Mouse (Mus musculus): Measurements from ENCODE around the gene 2310011J03Rik. TPM values are rescaled to one million over a fixed set of nuclear protein-coding genes. Genes with fewer than 3 reads are reported as not detected.

The 2310011J03Rik gene
- total RNA-seq, 2 experiments from 2014 or later, result 13.3 to 15.0 TPM

- no peak for DNase-seq
- intact Hi-C loops (cut with DNase I), result no loop called here
Measured at GRCm38 (mm10) chr10:80271870-80272585, 48.3 kb downstream of the 2310011J03Rik start.

DNA sequence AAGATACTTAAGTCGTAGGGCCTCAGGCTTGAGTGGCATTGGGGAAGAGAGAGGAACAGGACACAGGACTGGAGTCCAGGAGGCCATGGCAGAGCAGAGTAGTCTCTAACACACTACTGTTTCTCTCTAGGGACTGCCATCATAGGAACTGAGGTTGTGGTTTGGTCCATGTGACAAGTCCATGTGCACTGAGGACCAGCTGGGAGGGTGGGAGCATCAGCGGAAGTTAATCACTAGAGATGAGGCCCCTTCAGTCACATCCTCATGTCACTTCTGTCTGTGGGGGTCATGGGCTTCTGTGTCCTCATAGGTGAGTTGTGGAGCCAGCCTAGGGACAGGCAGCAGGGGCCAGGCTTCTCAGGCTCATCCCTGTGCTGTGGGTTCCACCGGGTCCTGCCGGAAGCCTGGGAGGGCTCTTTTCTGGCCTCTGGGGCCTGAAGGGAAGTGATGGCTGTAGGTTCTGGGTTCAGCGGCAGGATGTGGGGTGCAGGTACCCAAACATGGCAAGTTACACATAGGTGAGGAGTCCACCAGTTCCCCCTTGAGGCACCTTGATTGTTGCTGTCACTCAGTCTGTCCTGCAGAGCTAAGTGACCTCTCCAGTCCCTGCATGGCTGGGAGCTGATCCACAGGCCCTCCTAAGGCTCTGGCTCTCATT, 49.0 kb downstream of the 2310011J03Rik start:
- DNase-seq, result no peak
- intact Hi-C loops (cut with DNase I), result no loop called here

- no peak for DNase-seq
- intact Hi-C loops (cut with DNase I), result no loop called here
Measured at GRCm38 (mm10) chr10:80270734-80271181, 49.6 kb downstream of the 2310011J03Rik start.

DNA sequence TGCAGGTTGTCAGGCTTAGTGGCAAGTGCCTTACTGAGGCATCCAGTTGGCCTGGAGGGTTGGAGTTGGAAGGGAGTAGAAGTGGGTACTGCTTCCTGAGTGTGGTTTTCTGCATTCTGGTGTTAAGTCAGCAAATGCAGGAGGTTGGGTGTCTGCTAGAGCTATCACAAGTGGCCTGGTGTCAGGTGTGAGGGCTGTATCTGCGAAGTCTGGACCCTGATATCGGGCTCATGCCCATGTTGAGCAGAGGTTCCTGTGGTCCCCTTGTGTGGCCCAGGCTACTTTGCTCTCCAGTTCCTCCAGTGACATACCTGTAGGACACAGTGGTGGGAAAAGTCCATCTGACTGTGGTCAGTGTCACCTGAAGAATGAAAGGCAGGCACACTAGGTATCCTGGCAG, 50.2 kb downstream of the 2310011J03Rik start:
- DNase-seq, result no peak
- intact Hi-C loops (cut with DNase I), result no loop called here

Small RNAs within 50 kb of the gene (microRNA-seq; reads per million reads assigned to microRNA genes)
- gene Mir6911, result 0 to 0.85 reads per million in 2 experiments

Other genes with a start within 250 kb of the 2310011J03Rik start
- gene Sbno2, start 215.0 kb downstream of the 2310011J03Rik start, total RNA-seq (2021), result 10 to 100 TPM; 13.5 to 14.0 TPM
- gene Stk11, start 204.7 kb downstream of the 2310011J03Rik start, total RNA-seq (2021), result 100 to 1,000 TPM; 105 to 118 TPM
- gene Atp5d, start 181.9 kb downstream of the 2310011J03Rik start, total RNA-seq (2021), result 1,000 to 10,000 TPM; 1,168 to 1,183 TPM
- gene Cbarp, start 179.7 kb downstream of the 2310011J03Rik start, total RNA-seq (2021), result 1 to 10 TPM; 3.0 to 3.3 TPM
- 100 to 1,000 TPM; 158 to 178 TPM for gene Midn, start 172.3 kb downstream of the 2310011J03Rik start, total RNA-seq (2021)
- gene Cirbp, start 154.6 kb downstream of the 2310011J03Rik start, total RNA-seq (2021), result 10 to 100 TPM; 40.4 to 64.3 TPM
- 1 to 10 TPM; 3.8 to 4.7 TPM for gene 1600002K03Rik, start 147.6 kb downstream of the 2310011J03Rik start, total RNA-seq (2021)
- gene Efna2, start 141.1 kb downstream of the 2310011J03Rik start, total RNA-seq (2021), result 1 to 10 TPM; 1.1 to 1.4 TPM
- 10 to 100 TPM; 17.0 to 21.0 TPM for gene Mum1, start 94.1 kb downstream of the 2310011J03Rik start, total RNA-seq (2021)
- gene Ndufs7, start 71.4 kb downstream of the 2310011J03Rik start, total RNA-seq (2021), result 100 to 1,000 TPM; 728 to 743 TPM
- 10 to 100 TPM; 11.6 to 14.5 TPM for gene Gamt, start 59.5 kb downstream of the 2310011J03Rik start, total RNA-seq (2021)
- gene Dazap1, start 59.1 kb downstream of the 2310011J03Rik start, total RNA-seq (2021), result 10 to 100 TPM; 68.2 to 76.3 TPM
- gene Rps15, start 28.1 kb downstream of the 2310011J03Rik start, total RNA-seq (2021), result 100 to 1,000 TPM; 652 to 716 TPM
- 1 to 10 TPM; 2.3 to 3.6 TPM for gene Apc2, start 24.6 kb downstream of the 2310011J03Rik start, total RNA-seq (2021)
- 1 to 10 TPM; 1.0 to 1.7 TPM for gene Pcsk4, start 9.0 kb upstream of the 2310011J03Rik start, total RNA-seq (2021)
- gene Reep6, start 9.4 kb upstream of the 2310011J03Rik start, total RNA-seq (2021), result 1 to 10 TPM; 2.0 to 2.6 TPM
- 10 to 100 TPM; 43.8 to 44.5 TPM for gene Adamtsl5, start 27.9 kb upstream of the 2310011J03Rik start, total RNA-seq (2021)
- under 1 TPM; 0.12 to 0.22 TPM for gene Plk5, start 35.9 kb upstream of the 2310011J03Rik start, total RNA-seq (2021)
- 10 to 100 TPM; 11.8 to 12.2 TPM for gene Mex3d, start 67.1 kb upstream of the 2310011J03Rik start, total RNA-seq (2021)
- 10 to 100 TPM; 78.6 to 84.0 TPM for gene Mbd3, start 79.0 kb upstream of the 2310011J03Rik start, total RNA-seq (2021)
- 1,000 to 10,000 TPM; 1,852 to 1,908 TPM for gene Uqcr11, start 86.3 kb upstream of the 2310011J03Rik start, total RNA-seq (2021)
- 10 to 100 TPM; 31.7 to 32.5 TPM for gene Tcf3, start 113.1 kb upstream of the 2310011J03Rik start, total RNA-seq (2021)
- gene Onecut3, start 174.3 kb upstream of the 2310011J03Rik start, total RNA-seq (2021), result not detected
- gene Atp8b3, start 218.6 kb upstream of the 2310011J03Rik start, total RNA-seq (2021), result not detected
- 10 to 100 TPM; 14.2 to 18.1 TPM for gene Rexo1, start 241.0 kb upstream of the 2310011J03Rik start, total RNA-seq (2021)

Data from heart, postnatal 14 days (tissue).